Mouse (Mus musculus): ENCODE measurements around the gene Mcf2l. TPM values are rescaled to one million over a fixed set of nuclear protein-coding genes. Genes with fewer than 3 reads are reported as not detected.

Gene Mcf2l
- total and polyA plus RNA-seq, 2 experiments from 2014 or later, result 6.6 to 22.9 TPM

DNA sequence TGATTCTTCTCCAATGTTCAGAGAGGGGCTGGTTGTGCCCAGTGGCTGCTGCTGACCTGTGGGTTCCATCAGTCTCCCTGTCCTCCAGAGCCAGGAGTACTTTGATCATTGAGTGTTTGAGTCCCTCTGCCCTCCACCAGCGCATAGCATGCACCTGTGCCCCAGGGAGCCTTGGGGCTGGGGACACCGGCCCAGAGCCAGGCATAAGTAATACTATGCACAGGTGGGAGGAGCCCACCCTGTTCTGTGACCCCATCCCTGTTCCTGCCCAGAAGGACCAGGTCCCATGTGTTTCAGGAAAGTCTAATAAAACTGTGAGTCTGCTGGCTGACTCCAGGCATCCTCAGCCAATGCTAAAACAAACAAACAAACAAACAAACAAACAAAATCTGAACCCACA lies 104.7 kb downstream of the Mcf2l start:
- Histone ChIP-seq H3K4me1 (ENCODE audit: control insufficient read depth, insufficient read depth) (no peaks in the 10 kb centered on the region), H3K27me3 (ENCODE audit: control insufficient read depth, insufficient read depth, low read length) (0 out of 2 replicates have a peak, but pooled peaks cover 2% of the 10 kb centered on the region), H3K9me3 (replicated peaks; ENCODE audit: control insufficient read depth, low read length) (peaks cover 6% of the 10 kb centered on the region; the same call in 1 of the 2 replicates), H3K4me2 (ENCODE audit: low read depth, low read length) (no peak overlapping the region), H3K4me3 (ENCODE audit: low read depth, low read length) (no peak overlapping the region), H3K27ac (ENCODE audit: low read depth) (no peak overlapping the region), H3K36me3 (replicated peaks; ENCODE audit: control insufficient read depth, insufficient read depth, low read length) (no peaks in the 10 kb centered on the region), H3K9ac (replicated peaks; ENCODE audit: low read depth, low read length) (no peak overlapping the region)
- TF ChIP-seq CTCF (IDR thresholded peaks at IDR 0.05; ENCODE audit: low read depth) (no peak), EP300 (IDR thresholded peaks at IDR 0.05; ENCODE audit: low read depth) (no peak)
- ATAC-seq (ENCODE audit: insufficient read depth, low read depth) (no peak), DNase-seq (ENCODE audit: low spot score) (no peak)
- 58% methylated on average over 2 of the region's 2 CpGs for WGBS

GRCm38 (mm10) chr8:12978726-12979125 lies 105.1 kb downstream of the Mcf2l start:
- TF ChIP-seq CTCF (IDR thresholded peaks at IDR 0.05; ENCODE audit: low read depth), result peak; percentile 79
- no peak for TF ChIP-seq EP300 (IDR thresholded peaks at IDR 0.05; ENCODE audit: low read depth)
- peak; percentile 90 for ATAC-seq (ENCODE audit: insufficient read depth, low read depth)
- WGBS, result 23% methylated on average over 5 of the region's 5 CpGs

GRCm38 (mm10) chr8:12983681-12984467 lies 110.3 kb downstream of the Mcf2l start:
- Histone ChIP-seq H3K9ac (replicated peaks; ENCODE audit: low read depth, low read length) (no peak overlapping the region), H3K36me3 (replicated peaks; ENCODE audit: control insufficient read depth, insufficient read depth, low read length) (no peaks in the 10 kb centered on the region), H3K27me3 (ENCODE audit: control insufficient read depth, insufficient read depth, low read length) (no peaks in the 10 kb centered on the region), H3K4me1 (ENCODE audit: control insufficient read depth, insufficient read depth) (0 out of 2 replicates have a peak, but pooled peaks cover 5% of the 10 kb centered on the region), H3K9me3 (replicated peaks; ENCODE audit: control insufficient read depth, low read length) (peaks cover 6% of the 10 kb centered on the region; the same call in 1 of the 2 replicates), H3K4me3 (ENCODE audit: low read depth, low read length) (no peak overlapping the region), H3K4me2 (ENCODE audit: low read depth, low read length) (no peak overlapping the region), H3K27ac (ENCODE audit: low read depth) (no peak overlapping the region)
- DNase-seq (ENCODE audit: low spot score) (no peak), ATAC-seq (ENCODE audit: insufficient read depth, low read depth) (no peak)
- WGBS, result 73% methylated on average over 18 of the region's 18 CpGs
- TF ChIP-seq EP300 (IDR thresholded peaks at IDR 0.05; ENCODE audit: low read depth), result no peak
- TF ChIP-seq CTCF (IDR thresholded peaks at IDR 0.05; ENCODE audit: low read depth), result no peak

More at GRCm38 (mm10) chr8:12978726-12979125, 105.1 kb downstream of the Mcf2l start:
- peak; percentile 76 for DNase-seq (ENCODE audit: low spot score)
- Histone ChIP-seq H3K9ac (replicated peaks; ENCODE audit: low read depth, low read length) (no peak overlapping the region), H3K4me2 (ENCODE audit: low read depth, low read length) (no peak overlapping the region), H3K4me1 (ENCODE audit: control insufficient read depth, insufficient read depth) (no peaks in the 10 kb centered on the region), H3K27ac (ENCODE audit: low read depth) (no peak overlapping the region), H3K27me3 (ENCODE audit: control insufficient read depth, insufficient read depth, low read length) (0 out of 2 replicates have a peak, but pooled peaks cover 2% of the 10 kb centered on the region), H3K9me3 (replicated peaks; ENCODE audit: control insufficient read depth, low read length) (peaks cover 6% of the 10 kb centered on the region; the same call in 1 of the 2 replicates), H3K36me3 (replicated peaks; ENCODE audit: control insufficient read depth, insufficient read depth, low read length) (no peaks in the 10 kb centered on the region), H3K4me3 (ENCODE audit: low read depth, low read length) (no peak overlapping the region)

GRCm38 (mm10) chr8:12984601-12985243 lies 111.1 kb downstream of the Mcf2l start:
- Histone ChIP-seq H3K9ac (replicated peaks; ENCODE audit: low read depth, low read length) (no peak overlapping the region), H3K27me3 (ENCODE audit: control insufficient read depth, insufficient read depth, low read length) (no peaks in the 10 kb centered on the region), H3K4me1 (ENCODE audit: control insufficient read depth, insufficient read depth) (0 out of 2 replicates have a peak, but pooled peaks cover 5% of the 10 kb centered on the region), H3K27ac (ENCODE audit: low read depth) (no peak overlapping the region), H3K4me2 (ENCODE audit: low read depth, low read length) (no peak overlapping the region), H3K4me3 (ENCODE audit: low read depth, low read length) (no peak overlapping the region), H3K36me3 (replicated peaks; ENCODE audit: control insufficient read depth, insufficient read depth, low read length) (no peaks in the 10 kb centered on the region), H3K9me3 (replicated peaks; ENCODE audit: control insufficient read depth, low read length) (peaks cover 6% of the 10 kb centered on the region; the same call in 1 of the 2 replicates)
- TF ChIP-seq CTCF (IDR thresholded peaks at IDR 0.05; ENCODE audit: low read depth) (no peak), EP300 (IDR thresholded peaks at IDR 0.05; ENCODE audit: low read depth) (no peak)
- ATAC-seq (ENCODE audit: insufficient read depth, low read depth) (no peak), DNase-seq (ENCODE audit: low spot score) (no peak)
- 80% methylated on average over 17 of the region's 17 CpGs for WGBS

DNA sequence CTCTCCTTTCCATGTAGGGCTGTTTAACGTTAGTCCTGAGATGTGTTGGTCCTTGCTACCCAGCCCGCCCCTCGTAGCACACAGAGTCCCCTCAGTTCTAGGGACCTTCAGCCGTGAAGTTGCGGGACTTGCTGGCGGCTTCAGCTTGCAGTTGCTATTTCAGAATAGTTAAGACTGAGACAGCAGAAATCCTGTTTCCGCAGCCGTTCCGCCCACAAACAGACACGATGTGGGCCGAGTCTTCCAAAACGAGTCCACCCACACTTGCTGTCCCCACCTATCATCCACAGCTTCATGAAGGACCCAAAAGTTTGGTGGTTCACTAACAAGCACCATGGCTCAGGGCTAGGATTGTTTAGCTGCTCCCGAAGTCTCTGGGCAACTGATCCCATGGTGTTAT lies 111.7 kb downstream of the Mcf2l start:
- Histone ChIP-seq H3K9me3 (replicated peaks; ENCODE audit: control insufficient read depth, low read length) (peaks cover 6% of the 10 kb centered on the region; the same call in 1 of the 2 replicates), H3K36me3 (replicated peaks; ENCODE audit: control insufficient read depth, insufficient read depth, low read length) (no peaks in the 10 kb centered on the region), H3K4me3 (ENCODE audit: low read depth, low read length) (no peak overlapping the region), H3K9ac (replicated peaks; ENCODE audit: low read depth, low read length) (no peak overlapping the region), H3K27me3 (ENCODE audit: control insufficient read depth, insufficient read depth, low read length) (no peaks in the 10 kb centered on the region), H3K27ac (ENCODE audit: low read depth) (no peak overlapping the region), H3K4me2 (ENCODE audit: low read depth, low read length) (no peak overlapping the region), H3K4me1 (ENCODE audit: control insufficient read depth, insufficient read depth) (0 out of 2 replicates have a peak, but pooled peaks cover 5% of the 10 kb centered on the region)
- DNase-seq (ENCODE audit: low spot score) (no peak), ATAC-seq (ENCODE audit: insufficient read depth, low read depth) (no peak)
- TF ChIP-seq CTCF (IDR thresholded peaks at IDR 0.05; ENCODE audit: low read depth) (no peak), EP300 (IDR thresholded peaks at IDR 0.05; ENCODE audit: low read depth) (no peak)
- WGBS, result 84% methylated on average over 13 of the region's 13 CpGs

Measured in heart, postnatal 0 days (tissue).